Mouse (Mus musculus) CD4-positive, CD25-positive, alpha-beta regulatory T cell (primary cell): ENCODE data around the gene Gm4985. TPM values are rescaled to one million over a fixed set of nuclear protein-coding genes. Genes with fewer than 3 reads are reported as not detected.

ENCODE experiments used
- polyA plus RNA-seq: library from polyadenylated mRNA; unstranded; fragments of 100-300 nt; shearing (Covaris generic); gene quantifications from one replicate; pipeline ENCODE4 v1.2.1, GENCODE M21; 2017

Gm4985 gene
- not detected for polyA plus RNA-seq

GRCm38 (mm10) chrX:23958834-23959233, at the start of gene Gm4985:
Gm4985 (minus strand) TSS chrX:23958934.

Other genes starting within 250 kb of the Gm4985 start
- gene Gm4907, start 76.4 kb downstream of the Gm4985 start, polyA plus RNA-seq: not detected